Mouse (Mus musculus): ENCODE measurements around the gene Rpgrip1l.

GRCm38 (mm10) chr8:91317567-91318227 is 4.6 kb upstream of the Rpgrip1l start:
- TF ChIP-seq TAL1 (IDR thresholded peaks at IDR 0.05; ENCODE audit: low read length) (no peak), GATA1 (IDR thresholded peaks at IDR 0.05; ENCODE audit: low read length) (no peak)
